Mouse (Mus musculus) liver (tissue): ENCODE measurements at regions not wholly inside any gene's neighbourhood (a gene's known extent, or its start where the extent isn't known, plus 50 kb on each side); places are given as distances from the start of the nearest gene placed in this dataset.

Experiments
- DNase-seq: peaks from one replicate; pipeline ENCODE4 v3.0.0-alpha.2; 2020; ENCODE audit warnings: mixed read lengths

- DNase-seq = no peak
Observed at GRCm38 (mm10) chr3:128787686-128788085, 412.0 kb upstream of the Pitx2 start.

GRCm38 (mm10) chr3:128795931-128796330 lies 403.7 kb upstream of the Pitx2 start:
- no peak for DNase-seq

GRCm38 (mm10) chr3:128797829-128798228 lies 401.8 kb upstream of the Pitx2 start:
- no peak for DNase-seq

- no peak for DNase-seq
Observed at GRCm38 (mm10) chr3:128829371-128830160, 370.1 kb upstream of the Pitx2 start.

- DNase-seq = no peak
Observed at GRCm38 (mm10) chr3:128850327-128850977, 349.2 kb upstream of the Pitx2 start.

GRCm38 (mm10) chr3:128856515-128856914 lies 343.2 kb upstream of the Pitx2 start:
- DNase-seq = no peak

- DNase-seq = no peak
Observed at GRCm38 (mm10) chr3:128881685-128882444, 317.8 kb upstream of the Pitx2 start.

- DNase-seq = no peak
Observed at GRCm38 (mm10) chr3:128883636-128884195, 316.0 kb upstream of the Pitx2 start.

GRCm38 (mm10) chr3:128886678-128887077 lies 313.0 kb upstream of the Pitx2 start:
- DNase-seq = no peak

- no peak for DNase-seq
Observed at GRCm38 (mm10) chr3:128891078-128891477, 308.6 kb upstream of the Pitx2 start.

- no peak for DNase-seq
Observed at GRCm38 (mm10) chr3:128896628-128897027, 303.1 kb upstream of the Pitx2 start.

GRCm38 (mm10) chr3:128911122-128911521 lies 288.6 kb upstream of the Pitx2 start:
- DNase-seq = no peak

GRCm38 (mm10) chr3:128921428-128921827 lies 278.2 kb upstream of the Pitx2 start:
- no peak for DNase-seq

GRCm38 (mm10) chr3:128922150-128922549 lies 277.5 kb upstream of the Pitx2 start:
- no peak for DNase-seq

- DNase-seq = no peak
Observed at GRCm38 (mm10) chr3:128938536-128938935, 261.1 kb upstream of the Pitx2 start.

GRCm38 (mm10) chr3:128941156-128941555 lies 258.5 kb upstream of the Pitx2 start:
- DNase-seq = no peak

- no peak for DNase-seq
Observed at GRCm38 (mm10) chr3:128944631-128945030, 255.0 kb upstream of the Pitx2 start.

GRCm38 (mm10) chr3:128954886-128955285 lies 244.8 kb upstream of the Pitx2 start:
- DNase-seq = no peak

- DNase-seq = no peak
Observed at GRCm38 (mm10) chr3:128976752-128977151, 222.9 kb upstream of the Pitx2 start.

- no peak for DNase-seq
Observed at GRCm38 (mm10) chr3:128990183-128990912, 209.3 kb upstream of the Pitx2 start.

GRCm38 (mm10) chr3:129002866-129003265 lies 196.8 kb upstream of the Pitx2 start:
- DNase-seq = no peak

- DNase-seq = no peak
Observed at GRCm38 (mm10) chr3:129004085-129004484, 195.6 kb upstream of the Pitx2 start.

- no peak for DNase-seq
Observed at GRCm38 (mm10) chr3:129038877-129039276, 160.8 kb upstream of the Pitx2 start.
